Mouse (Mus musculus) mesoderm, embryonic 11.5 days (tissue): ENCODE results near the gene Padi1.
A peak's percentile ranks its signal among the peaks of the same experiment; 100 is the strongest.

Experiments
- DNase-seq: peaks from one replicate; pipeline ENCODE4 v3.0.0-alpha.2; 2012; ENCODE audit warnings: low read depth, low spot score

Padi1 gene

GRCm38 (mm10) chr4:140784292-140784945 is 61.2 kb downstream of the Padi1 start:
- no peak for DNase-seq

DNA sequence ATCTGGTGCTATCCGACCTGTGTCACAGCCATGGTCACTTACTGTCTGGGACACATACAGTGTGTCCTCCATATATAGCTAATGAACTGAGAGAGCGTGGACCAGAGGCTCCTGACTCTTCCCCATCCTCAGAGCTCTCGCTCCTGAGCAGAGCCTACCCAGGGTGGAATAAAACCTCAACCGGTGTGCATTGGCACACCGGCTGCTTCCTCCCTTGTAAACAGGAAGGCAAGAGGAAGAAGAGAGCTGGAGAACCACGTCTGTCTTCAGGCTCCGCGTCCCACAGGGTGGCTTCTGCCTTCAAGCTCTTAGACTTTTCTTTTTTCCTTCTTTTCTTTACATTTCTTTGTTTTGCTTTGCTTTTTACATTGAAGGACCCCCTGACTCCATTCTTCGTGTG is 62.8 kb downstream of the Padi1 start:
- no peak for DNase-seq

- peak; percentile 49 for DNase-seq
These were observed 65.1 kb downstream of the Padi1 start for GRCm38 (mm10) chr4:140780507-140780906.

DNA sequence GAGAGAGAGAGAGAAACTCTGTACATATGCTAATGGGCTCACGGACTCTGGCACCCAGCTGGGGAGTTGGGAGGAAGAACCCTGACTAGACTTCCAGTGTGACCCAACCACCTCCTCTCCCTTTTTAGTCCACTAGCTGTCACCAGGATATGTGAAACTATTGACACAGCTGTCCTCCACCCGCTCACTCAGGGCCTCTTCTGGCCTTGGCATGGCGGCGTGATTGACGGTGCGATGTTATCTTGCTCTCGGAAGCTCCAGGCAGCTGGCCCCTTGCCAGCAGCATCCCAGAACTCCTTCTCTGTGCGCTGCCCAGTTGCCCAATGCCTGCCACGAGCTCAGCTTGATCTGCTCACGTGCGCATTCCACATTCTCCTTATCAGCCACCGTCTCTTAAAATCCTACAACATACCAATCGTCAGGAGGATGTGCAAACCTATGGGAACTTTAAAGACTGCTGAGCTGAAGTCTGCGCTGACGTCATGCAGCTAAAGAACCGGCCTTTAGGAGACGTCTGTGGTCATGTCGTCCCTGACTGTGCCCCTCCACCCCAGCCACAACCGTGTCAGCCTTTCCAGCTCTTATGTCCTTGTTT is 65.7 kb downstream of the Padi1 start:
- peak; percentile 87 for DNase-seq

DNA sequence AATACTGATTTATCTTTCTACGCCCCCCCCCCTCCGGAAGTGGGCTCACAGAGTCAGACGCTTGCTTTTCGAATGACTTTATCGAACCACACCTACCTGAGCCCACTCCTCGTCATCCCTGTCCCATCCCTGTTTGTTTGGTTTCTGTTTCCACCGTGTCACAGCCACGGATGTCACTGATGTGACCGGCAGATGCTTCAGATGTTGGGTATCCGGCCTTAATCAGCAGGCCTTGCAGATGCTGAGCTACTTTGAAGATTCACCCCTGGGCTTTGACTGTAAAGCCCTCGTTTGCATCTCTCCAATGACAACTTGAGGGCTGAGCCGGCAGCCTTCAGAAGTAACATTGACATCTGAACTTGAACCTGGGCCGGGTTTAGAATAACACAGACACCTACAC is 69.0 kb downstream of the Padi1 start:
- no peak for DNase-seq

- no peak for DNase-seq
These were observed 69.7 kb downstream of the Padi1 start for GRCm38 (mm10) chr4:140775876-140776275.

DNA sequence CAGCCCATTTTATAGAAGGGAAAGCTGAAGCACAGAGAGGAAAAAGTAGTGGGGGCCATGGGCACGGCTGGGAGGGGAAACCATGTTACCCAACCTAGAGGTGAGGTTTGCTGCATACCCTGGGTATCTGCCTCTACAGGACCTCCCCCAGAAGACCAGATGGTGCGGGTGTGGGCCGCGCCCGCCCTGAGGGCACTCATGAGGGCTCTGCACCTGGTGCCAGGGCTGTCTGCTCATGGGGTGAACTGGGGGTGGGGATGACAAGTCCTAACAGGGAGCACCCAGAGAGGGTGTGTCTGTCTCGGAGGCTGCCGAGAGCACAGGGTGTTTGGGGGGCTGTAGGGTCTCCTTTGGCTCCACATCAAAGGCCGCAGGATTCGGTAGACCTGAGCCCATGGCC is 70.7 kb downstream of the Padi1 start:
- DNase-seq, result no peak

DNA sequence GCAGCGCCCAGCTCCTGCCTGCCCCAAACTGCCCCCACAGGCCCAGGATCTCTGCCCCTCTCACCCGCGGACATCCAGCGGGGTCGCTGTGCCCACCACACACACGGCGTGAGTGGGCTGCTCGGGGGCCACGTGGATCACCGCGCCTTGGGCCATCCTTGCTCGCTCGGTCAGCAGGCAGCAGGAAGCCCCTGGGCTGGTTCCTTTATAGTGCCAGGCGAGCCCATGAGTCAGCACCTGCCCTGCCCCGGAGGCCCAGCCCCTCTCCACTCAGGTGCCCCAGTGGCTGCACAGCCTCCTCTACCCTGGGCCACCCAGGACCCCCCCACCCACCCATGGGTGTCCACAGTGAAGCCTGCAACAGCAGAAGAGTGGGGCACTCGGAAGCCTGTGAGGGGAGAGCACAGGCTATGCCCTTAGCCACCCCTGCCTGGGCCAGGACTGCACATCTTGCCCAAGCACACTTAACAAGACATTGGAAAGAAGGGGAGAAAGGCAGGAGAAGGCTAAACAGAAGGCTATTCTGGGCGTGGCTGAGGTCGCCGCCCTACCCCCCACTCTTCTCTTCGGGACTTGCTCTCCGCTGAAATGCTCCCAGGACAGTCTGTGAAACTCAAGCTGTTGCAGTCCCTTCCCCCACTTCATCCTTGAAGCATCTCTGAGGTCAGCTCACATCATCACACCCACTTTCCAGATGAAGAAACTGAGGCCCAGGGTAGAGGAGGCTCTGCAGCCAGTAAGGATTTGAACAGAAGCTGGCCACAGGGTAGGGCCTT is 71.4 kb downstream of the Padi1 start, which contains the start of gene Padi4:
Padi4 (minus strand) TSS at position 212 of the 776 bp plus-strand sequence.
- no peak for DNase-seq

GRCm38 (mm10) chr4:140771091-140771490 is 74.5 kb downstream of the Padi1 start:
- DNase-seq, result no peak

- DNase-seq, result no peak
These were observed 75.1 kb downstream of the Padi1 start for GRCm38 (mm10) chr4:140770433-140770832.

- DNase-seq, result no peak
These were observed 76.6 kb downstream of the Padi1 start for GRCm38 (mm10) chr4:140768973-140769372.

DNA sequence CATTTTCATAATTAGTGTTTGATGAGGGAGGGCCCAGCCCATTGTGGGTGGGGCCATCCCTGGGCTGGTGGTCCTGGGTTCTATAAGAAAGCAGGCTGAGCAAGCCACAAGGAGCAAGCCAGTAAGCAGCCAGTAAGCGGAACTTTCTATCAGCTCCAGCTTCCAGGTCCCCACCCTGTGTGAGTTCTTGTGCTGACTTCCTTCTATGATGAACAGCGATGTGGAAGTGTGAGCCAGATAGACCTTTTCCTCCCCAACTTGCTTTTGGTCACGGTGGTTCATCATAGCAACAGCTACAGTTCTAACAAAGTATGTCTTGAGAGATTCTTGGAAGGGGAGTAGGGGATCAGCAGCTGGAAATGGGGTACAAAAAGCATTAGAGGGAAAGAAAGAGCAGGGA is 79.6 kb downstream of the Padi1 start:
- DNase-seq, result no peak

DNA sequence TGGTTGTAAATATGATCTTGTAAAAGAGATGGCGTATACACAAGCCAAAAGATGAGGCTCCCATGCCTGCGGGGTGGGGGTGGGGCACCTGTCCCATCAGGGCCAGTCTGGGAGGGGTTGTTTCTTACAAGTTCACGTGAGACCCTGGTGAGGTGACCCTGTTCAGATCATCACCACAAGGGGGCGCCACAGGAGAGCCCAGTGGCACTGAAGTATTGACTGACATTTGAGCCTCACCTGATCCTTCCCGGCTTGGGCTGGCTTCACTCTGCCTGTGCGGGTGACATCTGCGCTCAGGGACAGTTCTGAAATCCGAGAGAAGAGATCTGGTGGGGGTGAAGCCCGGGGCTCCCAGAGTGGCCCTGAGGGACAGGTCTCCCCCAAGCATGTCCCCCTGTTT is 82.4 kb downstream of the Padi1 start:
- peak; percentile 76 for DNase-seq
